Mouse (Mus musculus) kidney, embryonic 16.5 days (tissue): ENCODE data around the gene Fbxo21. TPM values are rescaled to one million over a fixed set of nuclear protein-coding genes. Genes with fewer than 3 reads are reported as not detected.
A peak's percentile ranks its signal among the peaks of the same experiment; 100 is the strongest.

Experiments used
- ATAC-seq: fragments of 200-750 bp; cut with Nextera tagmentation; 2 replicates; pipeline ENCODE4 v1.8.0; 2017; ENCODE audit warnings: moderate TSS enrichment; ENCODE audit not compliant: low FRiP score, low TSS enrichment
- H3K27ac ChIP-seq: fragments of 300-500 bp; sonication (generic); 2 replicates; pipeline ENCODE4 v1.5.1; 2014; ENCODE audit warnings: low read length
- H3K27me3 ChIP-seq: fragments of 300-500 bp; sonication (generic); 2 replicates; pipeline ENCODE4 v1.6.1; 2014; ENCODE audit warnings: low read length, control low read depth, mixed read lengths; ENCODE audit not compliant: insufficient read depth
- H3K36me3 ChIP-seq: fragments of 300-500 bp; sonication (generic); 2 replicates; pipeline ENCODE4 v1.6.1; 2014; ENCODE audit warnings: low read length, control low read depth, mixed read lengths; ENCODE audit not compliant: insufficient read depth
- H3K4me1 ChIP-seq: fragments of 300-500 bp; sonication (generic); 2 replicates; pipeline ENCODE4 v1.6.1; 2014; ENCODE audit warnings: low read length, control low read depth, mixed read lengths; ENCODE audit not compliant: insufficient read depth
- H3K4me2 ChIP-seq: fragments of 300-500 bp; sonication (generic); replicated peaks from 2 replicates; pipeline ENCODE4 v1.6.1; 2014; ENCODE audit warnings: low read depth, low read length
- H3K4me3 ChIP-seq: fragments of 300-500 bp; sonication (generic); 2 replicates; pipeline ENCODE4 v1.5.1; 2014; ENCODE audit warnings: mild to moderate bottlenecking, low read length
- H3K9ac ChIP-seq: fragments of 300-500 bp; sonication (generic); replicated peaks from 2 replicates; pipeline ENCODE4 v1.6.1; 2014; ENCODE audit warnings: low read length
- H3K9me3 ChIP-seq: fragments of 300-500 bp; sonication (generic); 2 replicates; pipeline ENCODE4 v1.6.1; 2016; ENCODE audit warnings: low read length, control low read depth
- WGBS: fragments of 180-500 bp; shearing (Covaris S2); extraction: QIAGEN DNeasy Blood & Tissue Kit; methylation state at CpG from one replicate; pipeline ENCODE4 v1.1.7; 2014; 5-methylcytosine and 5-hydroxymethylcytosine counted together
- polyA plus RNA-seq: library from polyadenylated mRNA; unstranded; fragments of >200 nt; fragmentation: Nextera tagmentation; extraction: Ambion mirVana; gene quantifications from 2 replicates; pipeline ENCODE4 v1.2.1, GENCODE M21; 2015

Gene Fbxo21
- polyA plus RNA-seq, 1 experiment from 2014 or later: 85.6 TPM

- H3K36me3 ChIP-seq: peaks cover 47% of the 10 kb centered on the region
- WGBS: 88% methylated on average over 13 of the region's 13 CpGs
- ATAC-seq: no peak
These were observed 31.8 kb downstream of the Fbxo21 start for GRCm38 (mm10) chr5:118008344-118008743.

DNA sequence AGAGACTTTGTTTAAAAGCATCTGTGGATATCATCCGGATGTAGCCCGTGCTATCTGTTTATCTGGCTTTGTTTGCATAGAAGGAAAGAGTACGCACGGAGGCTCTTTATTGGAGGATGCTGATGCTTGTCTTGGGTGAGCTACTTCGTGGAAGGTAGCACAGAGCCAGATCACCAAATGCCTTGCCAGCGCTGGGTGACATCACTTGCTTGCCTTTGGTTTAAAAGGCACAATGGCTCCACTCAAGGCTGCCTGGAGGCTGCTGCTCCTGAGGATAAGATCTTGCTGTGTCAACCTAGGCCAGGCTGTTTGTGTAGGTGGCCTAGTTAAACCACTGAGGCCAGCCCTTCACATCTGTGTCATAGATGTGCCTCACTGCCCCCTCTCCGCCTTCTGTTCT is 34.3 kb downstream of the Fbxo21 start:
- no peaks in the 10 kb centered on the region for H3K27me3 ChIP-seq
- no peak overlapping the region for H3K4me2 ChIP-seq
- peaks cover 31% of the 10 kb centered on the region for H3K36me3 ChIP-seq
- WGBS: 70% methylated on average over 7 of the region's 7 CpGs
- H3K4me3 ChIP-seq: no peak overlapping the region
- no peaks in the 10 kb centered on the region for H3K9me3 ChIP-seq
- H3K9ac ChIP-seq: no peak overlapping the region
- no peak for ATAC-seq
- H3K27ac ChIP-seq: no peak overlapping the region
- H3K4me1 ChIP-seq: peaks cover 9% of the 10 kb centered on the region

More at GRCm38 (mm10) chr5:118008344-118008743, 31.8 kb downstream of the Fbxo21 start:
- Histone ChIP-seq H3K27me3 (no peaks in the 10 kb centered on the region), H3K9me3 (no peaks in the 10 kb centered on the region), H3K9ac (no peak overlapping the region), H3K4me1 (no peaks in the 10 kb centered on the region), H3K4me2 (no peak overlapping the region), H3K4me3 (no peak overlapping the region), H3K27ac (no peak overlapping the region)

DNA sequence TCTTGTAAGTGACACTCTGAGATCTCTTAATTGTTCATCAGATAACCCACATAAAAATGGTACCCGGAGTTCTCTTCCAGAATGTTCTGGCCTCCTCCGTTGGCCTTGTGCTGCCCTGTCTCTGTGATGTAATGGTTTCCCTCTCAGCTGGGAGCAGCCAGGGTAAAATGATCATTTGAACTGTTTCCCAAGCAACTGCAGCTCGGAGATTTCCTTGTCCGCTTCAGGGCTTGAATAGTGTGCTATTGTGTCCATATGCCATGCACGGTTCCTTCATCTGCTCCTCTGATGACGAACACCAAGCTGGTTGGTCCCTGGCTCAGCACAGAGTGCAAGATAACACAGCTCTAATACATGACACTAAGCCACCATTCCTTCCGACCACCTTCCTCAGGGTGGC is 35.3 kb downstream of the Fbxo21 start:
- Histone ChIP-seq H3K36me3 (peaks cover 23% of the 10 kb centered on the region), H3K27ac (no peak overlapping the region), H3K9ac (no peak overlapping the region), H3K4me1 (peaks cover 9% of the 10 kb centered on the region), H3K9me3 (no peaks in the 10 kb centered on the region), H3K4me2 (no peak overlapping the region), H3K4me3 (no peak overlapping the region), H3K27me3 (no peaks in the 10 kb centered on the region)
- WGBS: 79% methylated on average over 7 of the region's 7 CpGs
- ATAC-seq: no peak

- 0 out of 2 replicates have a peak, but pooled peaks have one; percentile 22 for ATAC-seq
- no peak overlapping the region for H3K9ac ChIP-seq
- H3K36me3 ChIP-seq: 0 out of 2 replicates have a peak, but pooled peaks cover 6% of the 10 kb centered on the region
- H3K27ac ChIP-seq: no peak overlapping the region
- H3K4me1 ChIP-seq: peaks cover 9% of the 10 kb centered on the region
- no peak overlapping the region for H3K4me3 ChIP-seq
- H3K4me2 ChIP-seq: no peak overlapping the region
- H3K27me3 ChIP-seq: no peaks in the 10 kb centered on the region
- no peaks in the 10 kb centered on the region for H3K9me3 ChIP-seq
- WGBS: 26% methylated on average over 12 of the region's 12 CpGs
These were observed 38.5 kb downstream of the Fbxo21 start for GRCm38 (mm10) chr5:118015028-118015427.

GRCm38 (mm10) chr5:118015669-118016068 is 39.1 kb downstream of the Fbxo21 start:
- Histone ChIP-seq H3K27me3 (no peaks in the 10 kb centered on the region), H3K9me3 (no peaks in the 10 kb centered on the region), H3K27ac (no peak overlapping the region), H3K4me3 (no peak overlapping the region), H3K36me3 (no peaks in the 10 kb centered on the region), H3K9ac (no peak overlapping the region), H3K4me1 (peaks cover 9% of the 10 kb centered on the region), H3K4me2 (no peak overlapping the region)
- 74% methylated on average over 2 of the region's 2 CpGs for WGBS
- ATAC-seq: no peak

DNA sequence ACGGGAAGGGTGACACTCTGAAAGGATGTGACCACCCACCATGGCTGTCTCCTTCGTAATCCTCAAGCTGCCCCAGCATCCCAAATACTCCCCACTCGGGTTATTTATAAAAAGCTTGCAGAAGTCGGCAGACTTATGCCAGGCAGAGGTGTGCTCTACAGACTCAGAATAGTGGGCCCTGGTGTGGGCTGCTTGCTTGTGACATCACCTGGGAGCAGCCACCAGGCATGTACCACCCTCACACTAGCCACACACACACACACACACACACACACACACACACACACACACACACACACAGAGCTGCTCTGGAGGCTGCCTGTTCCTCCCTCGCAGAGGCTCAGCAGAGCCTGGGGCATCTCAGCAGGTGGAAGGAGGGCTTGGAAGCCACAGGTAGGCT is 41.0 kb downstream of the Fbxo21 start:
- Histone ChIP-seq H3K4me3 (no peak overlapping the region), H3K27ac (no peak overlapping the region), H3K36me3 (no peaks in the 10 kb centered on the region), H3K9me3 (no peaks in the 10 kb centered on the region), H3K9ac (no peak overlapping the region), H3K4me1 (peaks cover 9% of the 10 kb centered on the region), H3K4me2 (no peak overlapping the region), H3K27me3 (no peaks in the 10 kb centered on the region)
- WGBS: 59% methylated on average over 5 of the region's 5 CpGs
- no peak for ATAC-seq

DNA sequence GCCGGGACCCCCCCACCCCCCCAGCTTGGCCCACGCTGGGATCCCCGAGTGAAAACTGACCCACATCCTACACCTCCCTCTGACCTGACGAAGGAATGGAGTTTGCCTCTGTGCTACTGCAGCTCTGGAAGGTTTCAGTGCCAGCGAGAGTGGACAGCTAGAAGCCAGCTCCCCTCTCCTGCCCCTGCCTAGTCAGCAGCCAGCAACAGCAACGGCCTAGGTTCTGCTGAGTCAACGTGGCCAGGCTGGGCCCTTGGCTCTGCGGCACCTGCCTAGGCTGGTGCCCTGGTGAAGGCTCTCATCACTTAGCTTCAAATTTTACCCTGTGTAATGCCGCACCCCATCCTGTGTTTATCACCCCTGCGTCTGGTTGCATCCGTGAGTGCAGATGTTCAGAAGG is 43.4 kb downstream of the Fbxo21 start:
- H3K4me3 ChIP-seq: no peak overlapping the region
- no peaks in the 10 kb centered on the region for H3K36me3 ChIP-seq
- H3K27me3 ChIP-seq: no peaks in the 10 kb centered on the region
- H3K9me3 ChIP-seq: no peaks in the 10 kb centered on the region
- 53% methylated on average over 11 of the region's 11 CpGs for WGBS
- no peak overlapping the region for H3K4me2 ChIP-seq
- H3K27ac ChIP-seq: no peak overlapping the region
- no peak for ATAC-seq
- H3K9ac ChIP-seq: no peak overlapping the region
- H3K4me1 ChIP-seq: peaks cover 5% of the 10 kb centered on the region

DNA sequence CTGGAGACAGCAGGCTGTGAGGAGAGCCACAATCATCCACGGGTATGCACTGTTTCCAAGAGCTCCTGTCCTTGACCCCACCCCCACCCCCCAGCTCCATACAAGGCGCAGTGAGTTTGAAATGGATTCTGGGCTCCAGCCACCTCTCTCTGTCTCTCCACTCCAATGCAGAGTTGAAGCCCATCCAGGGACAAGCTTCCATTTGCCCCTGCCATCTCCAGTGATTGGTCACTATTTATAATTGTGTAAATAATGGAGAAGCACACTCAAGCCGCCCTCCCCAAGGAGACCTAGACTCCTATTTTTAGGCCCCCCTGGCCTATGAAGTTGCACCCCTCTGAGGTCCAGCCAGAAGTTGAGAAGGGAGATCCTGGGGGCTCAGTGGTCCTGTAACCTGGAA is 46.5 kb downstream of the Fbxo21 start:
- Histone ChIP-seq H3K27ac (no peak overlapping the region), H3K36me3 (no peaks in the 10 kb centered on the region), H3K4me1 (peaks cover 18% of the 10 kb centered on the region), H3K9me3 (no peaks in the 10 kb centered on the region), H3K4me2 (no peak overlapping the region), H3K4me3 (no peak overlapping the region), H3K9ac (no peak overlapping the region), H3K27me3 (peaks cover 27% of the 10 kb centered on the region)
- 74% methylated on average over 3 of the region's 3 CpGs for WGBS
- no peak for ATAC-seq

- H3K27me3 ChIP-seq: peaks cover 49% of the 10 kb centered on the region
- H3K9ac ChIP-seq: no peak overlapping the region
- peaks cover 31% of the 10 kb centered on the region for H3K4me1 ChIP-seq
- H3K4me2 ChIP-seq: no peak overlapping the region
- WGBS: 4% methylated on average over 12 of the region's 12 CpGs
- H3K9me3 ChIP-seq: no peaks in the 10 kb centered on the region
- no peak for ATAC-seq
- H3K36me3 ChIP-seq: no peaks in the 10 kb centered on the region
- H3K27ac ChIP-seq: no peak overlapping the region
- no peak overlapping the region for H3K4me3 ChIP-seq
These were observed 49.4 kb downstream of the Fbxo21 start for GRCm38 (mm10) chr5:118025880-118026279.

DNA sequence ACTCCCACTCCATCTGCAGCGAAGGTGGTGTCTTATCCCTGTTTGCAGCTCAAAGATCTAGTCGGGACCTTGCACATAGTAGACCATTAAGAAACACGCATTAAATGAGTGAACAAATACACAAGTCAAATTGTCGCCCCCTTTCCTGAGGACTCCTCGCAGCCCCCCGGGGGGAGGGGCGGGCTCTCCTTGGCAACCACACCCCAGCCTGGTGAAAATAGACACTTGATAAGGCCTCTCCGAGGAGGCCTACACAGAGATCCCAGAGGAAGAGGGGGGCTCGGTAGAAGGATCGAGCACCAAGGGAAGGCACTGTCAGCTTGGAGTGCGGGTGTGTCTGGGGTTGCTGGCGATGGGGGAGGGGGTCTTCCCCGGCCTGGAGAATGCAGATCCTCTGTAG is 49.8 kb downstream of the Fbxo21 start:
- WGBS: 4% methylated on average over 13 of the region's 13 CpGs
- peaks cover 49% of the 10 kb centered on the region for H3K27me3 ChIP-seq
- H3K9ac ChIP-seq: peak overlapping the region; percentile 20; the same call in 1 of the 2 replicates
- H3K4me1 ChIP-seq: peaks cover 31% of the 10 kb centered on the region
- H3K36me3 ChIP-seq: no peaks in the 10 kb centered on the region
- peak overlapping the region; percentile 100; the same call in 1 of the 2 replicates for H3K4me2 ChIP-seq
- H3K9me3 ChIP-seq: no peaks in the 10 kb centered on the region
- H3K27ac ChIP-seq: no peak overlapping the region
- ATAC-seq: no peak
- 0 out of 2 replicates have a peak overlapping the region, but pooled peaks have one; percentile 2 for H3K4me3 ChIP-seq
